Mouse (Mus musculus): ENCODE measurements around the gene Olfr279.
"Not testable (repeated sequence)": the region's sequence is repeated elsewhere in the genome, so short reads cannot be mapped to it uniquely, and the experiment has no call there.

The Olfr279 gene

GRCm38 (mm10) chr15:98511386-98511928, 19.3 kb downstream of the Olfr279 start:
- ATAC-seq (ENCODE audit: low TSS enrichment) = no peak

GRCm38 (mm10) chr15:98512232-98512631, 20.0 kb downstream of the Olfr279 start:
- no peak for ATAC-seq (ENCODE audit: low TSS enrichment)

GRCm38 (mm10) chr15:98512799-98513321, 20.7 kb downstream of the Olfr279 start:
- ATAC-seq (ENCODE audit: low TSS enrichment) = peak; percentile 41; the same call in 1 of the 2 replicates

GRCm38 (mm10) chr15:98513676-98514075, 21.5 kb downstream of the Olfr279 start:
- not testable (repeated sequence) for ATAC-seq (ENCODE audit: low TSS enrichment)

GRCm38 (mm10) chr15:98514146-98514545, 21.9 kb downstream of the Olfr279 start:
- ATAC-seq (ENCODE audit: low TSS enrichment) = no peak

- ATAC-seq (ENCODE audit: low TSS enrichment) = not testable (repeated sequence)
Observed at GRCm38 (mm10) chr15:98514845-98515244, 22.6 kb downstream of the Olfr279 start.

- ATAC-seq (ENCODE audit: low TSS enrichment) = peak; percentile 59; the same call in 1 of the 2 replicates
Observed at GRCm38 (mm10) chr15:98517380-98518355, 25.5 kb downstream of the Olfr279 start.

- ATAC-seq (ENCODE audit: low TSS enrichment) = no peak
Observed at GRCm38 (mm10) chr15:98521245-98521644, 29.0 kb downstream of the Olfr279 start.

GRCm38 (mm10) chr15:98526057-98526456, 33.9 kb downstream of the Olfr279 start:
- ATAC-seq (ENCODE audit: low TSS enrichment) = no peak

GRCm38 (mm10) chr15:98527056-98527771, 35.0 kb downstream of the Olfr279 start:
- ATAC-seq (ENCODE audit: low TSS enrichment) = no peak

GRCm38 (mm10) chr15:98528066-98528563, 35.9 kb downstream of the Olfr279 start:
- ATAC-seq (ENCODE audit: low TSS enrichment) = no peak

GRCm38 (mm10) chr15:98532281-98532680, 40.1 kb downstream of the Olfr279 start:
- ATAC-seq (ENCODE audit: low TSS enrichment) = no peak

- no peak for ATAC-seq (ENCODE audit: low TSS enrichment)
Observed at GRCm38 (mm10) chr15:98533035-98533531, 40.9 kb downstream of the Olfr279 start.

- ATAC-seq (ENCODE audit: low TSS enrichment) = peak; percentile 98
Observed at GRCm38 (mm10) chr15:98533881-98534627, 41.9 kb downstream of the Olfr279 start, which contains the start of gene Kansl2. Kansl2 (minus strand) TSS chr15:98534264.

- no peak for ATAC-seq (ENCODE audit: low TSS enrichment)
Observed at GRCm38 (mm10) chr15:98535921-98536320, 43.7 kb downstream of the Olfr279 start.

- no peak for ATAC-seq (ENCODE audit: low TSS enrichment)
Observed at GRCm38 (mm10) chr15:98536828-98537510, 44.8 kb downstream of the Olfr279 start.

- no peak for ATAC-seq (ENCODE audit: low TSS enrichment)
Observed at GRCm38 (mm10) chr15:98537923-98538322, 45.7 kb downstream of the Olfr279 start.

GRCm38 (mm10) chr15:98541064-98541463, 48.9 kb downstream of the Olfr279 start:
- no peak for ATAC-seq (ENCODE audit: low TSS enrichment)

GRCm38 (mm10) chr15:98543341-98543740, 51.1 kb downstream of the Olfr279 start:
- no peak for ATAC-seq (ENCODE audit: low TSS enrichment)

GRCm38 (mm10) chr15:98545151-98545550, 52.9 kb downstream of the Olfr279 start:
- ATAC-seq (ENCODE audit: low TSS enrichment) = no peak

Measured in frontal cortex, adult (tissue).